Mouse (Mus musculus): Measurements from ENCODE around the gene Glrx3.

- TF ChIP-seq POLR2A (IDR thresholded peaks at IDR 0.05; ENCODE audit: extremely low read depth, insufficient read depth, low read length) (no peak), CTCF (IDR thresholded peaks at IDR 0.05; ENCODE audit: low read depth, low read length) (no peak)
These were observed 513 bp upstream of the Glrx3 start for GRCm38 (mm10) chr7:137436901-137437300.

Data from liver, adult 2 months (tissue).